Mouse (Mus musculus) inflammation-experienced regulatory T-cells, adult 6 months (primary cell): Measurements from ENCODE around the gene Zfp688. TPM values are rescaled to one million over a fixed set of nuclear protein-coding genes. Genes with fewer than 3 reads are reported as not detected.
"Not testable (repeated sequence)": the region's sequence is repeated elsewhere in the genome, so short reads cannot be mapped to it uniquely, and the experiment has no call there.

Experiments used
- ATAC-seq: one replicate; pipeline ENCODE4 v1.8.0; 2017
- polyA plus RNA-seq, 3 experiments: library from polyadenylated mRNA; unstranded; fragments of 100-300 nt; shearing (Covaris generic); gene quantifications; one replicate each; pipeline ENCODE4 v1.2.1; 2017

Gene Zfp688
- polyA plus RNA-seq, 3 experiments from 2014 or later, result 15.5 to 20.4 (median 16.4) TPM

DNA sequence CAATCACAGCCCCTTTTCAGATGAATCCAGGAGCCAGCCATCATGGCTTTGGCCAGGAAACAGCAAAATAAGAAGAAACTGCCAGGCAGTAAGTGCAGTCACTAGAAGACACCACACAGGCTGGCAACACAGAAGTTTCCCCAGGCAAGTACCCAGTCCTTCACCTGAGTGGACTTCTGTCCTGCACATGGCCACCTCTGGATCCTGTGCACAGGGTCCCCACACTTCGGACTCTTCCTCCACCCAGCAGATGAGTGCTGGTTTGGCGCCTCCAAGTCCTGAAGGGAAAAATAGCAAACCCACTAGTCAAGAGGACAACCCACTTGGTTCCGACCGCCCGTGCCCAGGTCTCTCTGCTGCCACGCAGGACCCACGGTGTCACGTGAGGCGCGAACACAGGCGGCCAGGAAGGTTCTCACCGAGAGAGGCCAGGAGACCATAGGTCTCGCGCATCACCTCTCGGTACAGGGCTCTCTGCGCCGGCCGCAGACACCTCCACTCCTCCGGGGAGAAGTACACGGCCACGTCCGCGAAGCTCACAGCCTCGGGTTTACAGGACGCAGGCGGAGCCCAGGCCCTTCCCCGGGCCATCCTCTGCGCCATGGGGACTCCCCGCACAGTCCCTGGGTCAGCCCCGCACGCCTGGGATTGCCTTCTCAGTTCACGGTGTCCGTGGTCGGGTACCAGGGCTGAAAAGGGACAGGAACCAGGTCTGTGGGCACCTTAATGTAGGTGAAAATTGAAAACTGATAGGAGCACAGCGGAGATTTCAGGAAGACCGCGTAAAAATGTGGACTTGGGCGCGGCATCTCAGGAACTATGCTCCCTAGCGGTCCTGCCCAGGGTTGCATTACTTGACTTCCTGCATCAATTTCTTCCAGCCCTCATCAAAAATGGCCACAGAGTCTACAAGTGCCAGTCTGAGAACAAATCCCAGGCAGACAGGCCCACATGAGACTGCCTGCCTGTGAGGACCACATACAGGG lies 15.6 kb downstream of the Zfp688 start, which contains the start of gene Zfp764:
Gene Zfp764, minus strand, starts transcription at position 821 of the 986 bp plus-strand sequence.
- peak; percentile 97 for ATAC-seq

DNA sequence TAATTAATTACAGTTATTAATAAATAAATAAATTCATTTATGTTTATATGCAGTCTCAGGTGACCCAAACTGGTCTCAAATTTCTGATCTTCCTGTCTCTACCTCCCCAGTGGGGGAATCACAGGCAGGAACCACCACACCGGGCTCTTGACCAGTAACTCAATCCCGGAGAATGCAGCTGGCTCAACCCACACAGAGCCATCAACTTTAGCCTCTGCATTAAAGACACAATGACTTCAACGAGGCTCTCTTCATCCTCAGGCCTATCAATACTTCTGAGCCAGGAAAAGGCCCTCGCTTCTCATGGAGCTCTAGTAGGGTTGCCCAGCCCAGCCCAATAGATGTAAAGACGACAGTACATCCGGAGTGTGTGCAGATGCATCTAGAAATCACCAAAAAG lies 17.8 kb downstream of the Zfp688 start:
- ATAC-seq, result not testable (repeated sequence)

DNA sequence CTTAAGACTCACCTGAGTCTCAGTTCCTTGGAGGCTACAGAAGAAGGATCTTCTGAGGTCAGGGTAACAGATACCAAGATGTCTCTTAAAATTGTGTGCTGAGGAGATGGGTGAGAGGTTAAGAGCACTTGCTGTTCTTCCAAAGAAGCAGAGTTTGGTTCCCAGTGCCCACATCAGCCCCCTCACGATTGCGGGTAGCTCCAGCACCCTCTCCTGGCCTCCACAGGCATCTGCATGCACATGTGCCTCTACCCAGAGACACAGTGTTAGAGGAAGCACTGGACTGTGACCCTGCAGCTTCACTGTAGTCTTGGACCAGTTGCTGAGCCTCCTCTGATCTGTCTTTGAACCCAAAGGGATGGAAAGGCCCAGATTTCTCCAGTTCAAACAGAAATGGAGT lies 18.9 kb downstream of the Zfp688 start:
- ATAC-seq, result no peak

DNA sequence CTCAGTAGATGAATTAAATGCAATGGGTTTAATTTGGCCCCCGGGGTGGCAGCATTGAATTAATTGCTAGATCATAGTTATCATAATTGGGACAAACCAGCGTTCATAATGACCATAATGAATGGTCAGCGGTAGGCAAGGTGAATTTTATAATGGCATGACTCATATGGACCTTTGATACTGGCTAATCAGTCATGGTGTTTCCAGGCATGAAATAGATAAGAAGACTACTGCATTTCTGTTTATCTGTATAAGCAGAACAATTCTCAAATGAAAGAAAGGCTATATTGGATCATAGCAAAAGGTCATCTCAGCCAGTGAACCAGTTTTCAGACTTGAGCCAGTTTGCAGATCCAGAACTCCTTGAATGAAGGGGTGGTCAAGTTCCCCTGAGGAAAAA lies 21.5 kb downstream of the Zfp688 start:
- no peak for ATAC-seq

DNA sequence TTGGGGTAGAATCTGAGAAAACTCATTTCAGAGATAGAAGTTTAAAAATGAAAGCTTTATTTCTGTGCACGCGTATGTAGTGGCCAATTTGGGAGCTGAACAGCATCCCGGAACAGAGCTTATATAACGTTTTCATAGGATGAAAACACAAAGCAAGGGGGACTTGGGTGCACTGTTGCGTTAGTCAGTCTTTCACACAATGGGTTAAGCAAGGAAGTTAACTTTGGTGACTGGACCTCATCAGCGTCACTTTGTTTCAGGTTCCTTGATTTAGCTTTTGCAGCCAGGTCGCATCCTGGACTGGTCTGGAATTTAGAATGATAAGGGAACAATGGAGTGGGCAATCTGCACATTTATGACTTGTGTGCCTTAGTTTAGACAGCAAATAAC lies 27.9 kb downstream of the Zfp688 start:
- peak; percentile 17 for ATAC-seq

DNA sequence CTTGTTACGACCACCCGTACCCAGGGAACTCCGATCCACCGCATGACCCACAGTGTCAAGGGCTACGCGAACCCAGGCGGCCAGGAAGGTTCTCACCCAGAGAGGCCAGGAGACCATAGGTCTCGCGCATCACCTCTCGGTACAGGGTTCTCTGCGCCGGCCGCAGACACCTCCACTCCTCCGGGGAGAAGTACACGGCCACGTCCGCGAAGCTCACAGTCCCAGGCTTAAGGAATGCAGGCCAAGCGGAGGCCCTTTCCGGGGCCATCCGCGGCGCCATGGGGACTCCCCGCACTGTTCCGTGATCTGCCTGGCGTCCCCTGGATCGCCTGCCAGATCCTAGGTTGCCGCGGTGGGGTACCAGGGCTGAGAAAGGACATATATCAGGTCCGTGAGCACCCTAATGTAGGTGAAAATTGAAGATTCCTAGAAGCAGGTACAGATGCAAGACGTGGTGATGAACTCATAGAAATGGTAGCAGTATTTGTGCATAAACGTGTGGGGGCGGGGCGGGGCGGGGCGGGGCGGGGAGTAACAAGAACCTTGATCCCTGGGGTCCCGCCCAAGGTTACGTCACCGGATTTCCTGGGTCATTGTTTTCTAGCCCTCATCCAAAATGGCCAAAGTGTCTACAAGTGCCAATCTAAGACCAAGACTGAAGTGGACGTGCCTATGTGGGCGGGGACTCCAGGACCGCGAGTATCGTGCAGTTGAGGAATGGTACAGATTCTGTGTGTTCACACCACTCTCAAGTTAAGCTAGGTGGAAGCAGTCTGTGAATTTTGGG lies 28.5 kb downstream of the Zfp688 start, which contains the start of gene E430018J23Rik:
Gene E430018J23Rik, minus strand, starts transcription at position 473 of the 787 bp plus-strand sequence.
- ATAC-seq, result peak; percentile 92

DNA sequence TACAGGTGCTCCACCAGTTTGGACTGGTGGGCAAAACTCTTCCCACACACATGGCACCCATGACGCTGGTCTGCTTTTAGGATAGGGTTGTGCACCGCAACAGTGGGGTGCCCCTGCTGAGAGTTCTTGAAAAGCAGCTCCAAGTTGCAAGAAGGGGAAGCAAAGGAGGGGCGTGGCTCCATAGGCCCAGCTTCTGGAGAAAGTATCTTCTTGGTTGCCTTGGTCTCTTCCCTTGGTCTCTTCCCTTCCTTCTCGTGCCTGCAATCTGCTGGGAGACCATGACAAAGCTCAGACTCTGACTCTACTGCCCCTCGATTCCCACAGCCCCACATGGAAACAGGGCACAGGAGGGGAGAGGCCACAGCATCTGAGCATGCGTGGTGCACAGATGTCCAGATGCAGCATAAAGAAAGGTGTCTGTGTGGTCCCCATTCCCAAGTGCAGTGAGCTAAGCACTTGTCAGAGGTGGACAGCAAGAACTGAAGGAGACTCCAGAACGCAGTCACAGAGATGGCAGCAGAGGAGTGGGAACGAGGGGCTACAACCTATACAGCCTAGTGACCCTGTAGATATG lies 29.5 kb downstream of the Zfp688 start:
- ATAC-seq, result no peak

DNA sequence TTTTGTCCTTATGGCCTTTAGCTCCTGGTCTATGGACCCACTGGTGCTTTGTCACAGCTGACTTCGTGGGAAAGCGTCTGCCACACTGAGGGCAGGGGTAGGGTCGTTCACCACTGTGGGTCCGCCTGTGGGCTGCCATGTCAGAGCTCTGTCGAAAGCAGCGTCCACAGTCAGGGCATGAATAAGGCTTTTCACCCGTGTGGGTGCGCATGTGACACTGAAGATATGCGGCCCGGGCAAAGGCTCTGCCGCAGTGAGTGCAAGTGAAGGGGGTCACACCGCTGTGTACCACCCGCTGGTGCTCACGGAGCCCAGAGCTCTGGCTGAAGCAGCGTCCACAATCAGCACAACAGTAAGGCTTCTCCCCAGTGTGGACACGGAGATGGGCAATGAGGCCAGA lies 30.3 kb downstream of the Zfp688 start:
- ATAC-seq, result no peak

DNA sequence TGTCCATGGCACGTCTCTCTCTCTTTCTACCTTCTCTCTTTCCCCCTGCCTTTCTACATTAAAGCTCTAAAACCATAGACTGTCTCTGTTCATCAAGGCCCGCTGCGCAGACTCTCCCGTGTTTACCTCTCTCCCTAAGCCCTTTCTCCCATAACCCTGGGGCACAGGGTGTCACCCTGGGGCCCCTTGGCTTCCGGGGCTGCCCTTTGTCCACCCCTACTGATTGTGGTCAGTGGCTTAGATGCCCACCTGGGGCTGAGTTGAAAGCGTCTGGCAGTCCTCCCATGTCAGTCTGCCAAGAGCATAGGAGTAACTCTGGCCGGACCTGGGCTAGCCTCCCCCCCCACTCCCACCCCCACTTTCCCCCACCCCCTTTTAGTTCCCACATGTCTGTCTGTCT lies 31.6 kb downstream of the Zfp688 start:
- no peak for ATAC-seq

DNA sequence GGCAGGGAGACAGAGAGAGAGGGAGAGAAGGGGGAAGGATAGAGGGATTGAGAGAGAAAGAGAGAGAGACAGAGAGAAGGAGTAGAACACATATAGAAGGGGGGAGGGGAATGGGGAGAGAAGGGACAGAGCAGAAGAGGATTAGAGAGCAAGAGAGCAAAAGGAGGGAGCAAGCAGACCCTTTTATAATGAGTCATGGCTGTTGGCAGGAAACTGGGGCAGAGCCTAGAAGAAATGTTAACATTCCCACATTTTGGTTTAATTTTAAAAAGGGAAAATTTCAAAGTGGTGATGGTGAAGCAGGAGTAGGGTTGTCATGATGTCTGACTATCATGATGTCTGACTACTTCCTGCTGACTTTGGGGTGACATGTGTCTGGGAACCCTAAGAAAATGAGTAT lies 33.7 kb downstream of the Zfp688 start:
- ATAC-seq, result not testable (repeated sequence)

DNA sequence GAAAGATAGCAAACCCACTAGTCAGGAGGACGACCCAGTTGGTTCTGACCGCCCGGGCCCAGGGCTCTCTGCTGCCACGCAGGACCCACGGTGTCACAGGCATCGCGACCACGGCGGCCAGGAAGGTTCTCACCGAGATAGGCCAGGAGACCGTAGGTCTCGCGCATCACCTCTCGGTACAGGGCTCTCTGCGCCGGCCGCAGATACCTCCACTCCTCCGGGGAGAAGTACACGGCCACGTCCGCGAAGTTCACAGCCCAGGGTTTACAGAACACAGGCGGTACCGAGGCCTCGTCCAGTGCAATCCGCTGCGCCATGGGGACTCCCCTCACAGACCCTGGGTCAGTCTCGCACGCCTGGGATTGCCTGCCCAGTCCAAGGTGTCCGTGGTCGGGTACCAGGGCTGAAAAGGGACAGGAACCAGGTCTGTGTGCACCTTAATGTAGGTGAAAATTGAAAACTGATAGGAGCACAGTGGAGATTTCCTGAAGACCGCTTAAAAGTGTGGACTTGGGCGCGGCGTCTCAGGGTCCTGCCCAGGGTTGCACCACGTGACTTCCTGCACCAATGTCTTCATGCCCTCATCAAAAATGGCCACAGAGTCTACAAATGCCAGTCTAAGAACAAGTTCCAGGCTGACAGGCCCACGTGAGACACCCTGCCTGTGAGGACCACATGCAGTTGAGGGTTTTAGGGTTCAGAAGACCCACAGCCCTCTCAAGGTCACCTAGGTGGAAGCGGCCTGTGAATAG lies 35.1 kb downstream of the Zfp688 start, which contains the start of gene 9130019O22Rik:
Gene 9130019O22Rik, minus strand, starts transcription at position 526 of the 752 bp plus-strand sequence.
- peak; percentile 98 for ATAC-seq

DNA sequence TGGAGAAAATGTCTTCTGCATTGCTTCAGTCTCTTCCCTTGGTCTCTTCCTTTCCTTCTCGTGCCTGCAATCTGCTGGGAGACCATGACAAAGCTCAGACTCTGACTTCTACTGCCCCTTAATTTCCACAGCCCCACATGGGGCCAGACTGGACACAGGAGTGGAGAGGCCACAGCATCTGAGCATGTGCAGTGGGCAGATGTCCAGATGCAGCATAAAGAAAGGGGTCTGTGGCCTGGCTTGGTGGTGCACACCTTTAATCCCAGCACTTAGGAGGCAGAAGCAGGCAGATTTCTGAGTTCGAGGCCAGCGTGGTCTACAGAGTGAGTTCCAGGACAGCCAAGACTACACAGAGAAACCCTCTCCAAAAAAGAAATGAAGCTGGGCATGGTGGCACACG lies 36.3 kb downstream of the Zfp688 start:
- not testable (repeated sequence) for ATAC-seq

DNA sequence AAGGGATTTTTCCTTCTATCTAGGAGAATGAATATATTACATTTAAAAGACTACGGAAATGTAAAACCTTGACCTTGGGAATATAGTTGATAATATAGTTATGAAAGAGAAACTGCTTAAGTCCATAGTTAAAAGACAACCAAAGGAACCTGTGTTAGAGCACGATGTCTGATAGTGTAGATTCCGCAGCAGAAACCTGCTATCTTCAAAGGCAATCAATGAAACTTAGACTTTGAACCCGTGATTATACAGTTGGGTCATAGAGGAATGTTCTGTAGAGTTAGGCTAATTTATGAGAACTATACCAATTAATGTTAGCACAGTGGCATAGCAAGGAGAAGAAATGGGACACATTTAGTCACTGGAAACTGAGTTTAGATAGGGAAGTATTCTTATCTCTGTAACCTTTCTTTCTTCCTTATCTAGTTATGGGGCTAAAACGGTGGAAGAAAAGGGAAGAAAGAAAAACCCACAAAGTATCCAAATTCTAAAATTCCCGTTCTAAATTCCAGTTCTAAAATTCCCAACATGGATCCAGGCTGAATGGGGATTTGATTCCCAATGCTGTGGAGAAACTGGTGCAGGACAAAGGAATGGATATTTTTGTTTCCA lies 43.5 kb downstream of the Zfp688 start:
- no peak for ATAC-seq

DNA sequence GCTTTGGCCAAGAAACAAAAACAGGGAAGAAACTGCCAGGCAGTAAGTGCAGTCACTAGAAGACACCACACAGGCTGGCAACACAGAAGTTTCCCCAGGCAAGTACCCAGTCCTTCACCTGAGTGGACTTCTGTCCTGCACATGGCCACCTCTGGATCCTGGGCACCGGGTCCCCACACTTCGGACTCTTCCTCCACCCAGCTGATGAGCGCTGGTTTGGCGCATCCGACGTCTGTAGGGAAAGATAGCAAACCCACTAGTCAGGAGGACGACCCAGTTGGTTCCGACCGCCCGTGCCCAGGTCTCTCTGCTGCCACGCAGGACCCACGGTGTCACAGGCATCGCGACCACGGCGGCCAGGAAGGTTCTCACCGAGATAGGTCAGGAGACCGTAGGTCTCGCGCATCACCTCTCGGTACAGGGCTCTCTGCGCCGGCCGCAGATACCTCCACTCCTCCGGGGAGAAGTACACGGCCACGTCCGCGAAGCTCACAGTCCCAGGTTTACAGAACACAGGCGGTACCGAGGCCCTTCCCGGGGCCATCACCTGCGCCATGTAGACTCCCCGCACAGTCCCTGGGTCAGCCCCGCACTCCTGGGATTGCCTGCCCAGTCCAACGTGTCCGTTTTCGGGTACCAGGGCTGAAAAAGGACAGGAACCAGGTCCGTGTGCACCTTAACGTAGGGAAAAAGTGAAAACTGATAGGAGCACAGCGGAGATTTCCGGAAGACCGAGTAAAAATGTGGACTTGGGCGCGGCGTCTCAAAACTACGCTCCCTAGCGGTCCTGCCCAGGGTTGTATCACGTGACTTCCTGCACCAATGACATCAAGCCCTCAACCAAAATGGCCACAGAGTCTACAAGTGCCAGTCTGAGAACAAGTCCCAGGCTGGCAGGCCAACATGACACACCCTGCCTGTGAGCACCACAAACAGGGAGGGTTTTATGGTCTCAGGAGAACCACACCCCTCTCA lies 46.3 kb downstream of the Zfp688 start, which contains the start of gene Zfp747:
Gene Zfp747, minus strand, starts transcription at position 780 of the 975 bp plus-strand sequence.
- peak; percentile 98 for ATAC-seq

DNA sequence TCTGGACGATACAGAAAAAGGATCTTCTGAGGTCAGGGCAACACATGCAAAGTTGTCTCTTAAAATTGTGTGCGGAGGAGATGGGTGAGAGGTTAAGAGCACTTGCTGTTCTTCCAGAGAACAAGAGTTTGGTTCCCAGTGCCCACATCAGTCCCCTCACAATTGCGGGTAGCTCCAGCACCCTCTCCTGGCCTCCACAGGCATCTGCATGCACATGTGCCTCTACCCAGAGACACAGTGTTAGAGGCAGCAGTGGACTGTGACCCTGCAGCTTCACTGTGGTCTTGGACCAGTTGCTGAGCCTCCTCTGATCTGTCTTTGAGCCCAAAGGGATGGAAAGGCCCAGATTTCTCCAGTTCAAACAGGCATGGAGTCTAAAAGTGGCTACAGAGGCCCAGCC lies 50.0 kb downstream of the Zfp688 start:
- ATAC-seq, result not testable (repeated sequence)

DNA sequence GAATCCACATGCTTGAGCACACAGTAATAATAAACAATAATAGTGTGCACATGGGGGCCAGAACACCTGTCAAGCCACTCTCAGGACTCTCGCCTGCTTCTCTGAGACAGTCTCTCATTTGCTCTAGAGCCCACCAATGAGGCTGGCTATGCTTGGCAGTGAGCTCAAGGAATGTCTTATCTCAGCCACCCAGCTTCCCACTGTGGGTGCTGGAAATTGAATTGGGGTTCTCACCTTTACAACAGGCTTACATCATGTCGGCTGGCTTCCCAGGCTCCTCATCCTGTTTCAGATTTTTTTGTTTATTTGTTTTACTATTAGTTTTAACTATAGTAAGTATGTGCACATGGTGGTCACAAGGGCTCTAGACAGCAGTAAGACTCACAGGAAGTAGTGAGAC lies 50.7 kb downstream of the Zfp688 start:
- ATAC-seq, result no peak
